Mouse (Mus musculus): ENCODE results near the gene Hist2h2aa2.
A peak's percentile ranks its signal among the peaks of the same experiment; 100 is the strongest.
"Not testable (repeated sequence)": the region's sequence is repeated elsewhere in the genome, so short reads cannot be mapped to it uniquely, and the experiment has no call there.

The Hist2h2aa2 gene

GRCm38 (mm10) chr3:96262216-96262875 lies 22.3 kb upstream of the Hist2h2aa2 start:
- DNase-seq (ENCODE audit: low spot score in 2 of 2): peak in 1 of 2 experiments; percentile 66

GRCm38 (mm10) chr3:96261623-96262022 lies 21.5 kb upstream of the Hist2h2aa2 start:
- DNase-seq (ENCODE audit: low spot score in 2 of 2): no peak

- DNase-seq (ENCODE audit: low spot score in 2 of 2): no peak
Observed at GRCm38 (mm10) chr3:96260220-96260619, 20.1 kb upstream of the Hist2h2aa2 start.

GRCm38 (mm10) chr3:96257190-96257589 lies 17.1 kb upstream of the Hist2h2aa2 start:
- DNase-seq (ENCODE audit: low spot score in 2 of 2): no peak

- DNase-seq (ENCODE audit: low spot score in 2 of 2): no peak
Observed at GRCm38 (mm10) chr3:96255926-96256593, 16.0 kb upstream of the Hist2h2aa2 start.

- DNase-seq (ENCODE audit: low spot score in 2 of 2): peak in 1 of 2 experiments; percentile 27
Observed at GRCm38 (mm10) chr3:96254683-96255355, 14.7 kb upstream of the Hist2h2aa2 start.

- DNase-seq (ENCODE audit: low spot score in 2 of 2): no peak
Observed at GRCm38 (mm10) chr3:96251787-96252186, 11.7 kb upstream of the Hist2h2aa2 start.

- DNase-seq (ENCODE audit: low spot score in 2 of 2): no peak
Observed at GRCm38 (mm10) chr3:96250890-96251289, 10.8 kb upstream of the Hist2h2aa2 start.

- DNase-seq (ENCODE audit: low spot score in 2 of 2): no peak
Observed at GRCm38 (mm10) chr3:96249034-96249345, 8.9 kb upstream of the Hist2h2aa2 start.

- DNase-seq (ENCODE audit: low spot score in 2 of 2): no peak
Observed at GRCm38 (mm10) chr3:96248141-96249033, 8.3 kb upstream of the Hist2h2aa2 start.

GRCm38 (mm10) chr3:96247356-96248140 lies 7.5 kb upstream of the Hist2h2aa2 start:
- DNase-seq (ENCODE audit: low spot score in 2 of 2): no peak

- not testable (repeated sequence) for DNase-seq (ENCODE audit: low spot score in 2 of 2)
Observed at GRCm38 (mm10) chr3:96246427-96246856, 6.4 kb upstream of the Hist2h2aa2 start, which contains the start of gene Hist2h3c1. TSS of gene Hist2h3c1 (plus strand) at chr3:96246685.

- not testable (repeated sequence) for DNase-seq (ENCODE audit: low spot score in 2 of 2)
Observed at GRCm38 (mm10) chr3:96246018-96246417, 5.9 kb upstream of the Hist2h2aa2 start.

GRCm38 (mm10) chr3:96245003-96245886 lies 5.2 kb upstream of the Hist2h2aa2 start, which contains the start of gene Hist2h2aa1:
TSS of gene Hist2h2aa1 (plus strand) at chr3:96245497.
- peak; percentile 54 to 77 for DNase-seq (ENCODE audit: low spot score in 2 of 2)

GRCm38 (mm10) chr3:96243921-96244572 lies 4.0 kb upstream of the Hist2h2aa2 start:
- no peak for DNase-seq (ENCODE audit: low spot score in 2 of 2)

- no peak for DNase-seq (ENCODE audit: low spot score in 2 of 2)
Observed at GRCm38 (mm10) chr3:96240799-96241197, 722 bp upstream of the Hist2h2aa2 start.

GRCm38 (mm10) chr3:96238954-96239793 lies 902 bp downstream of the Hist2h2aa2 start, which contains the start of gene Hist2h3c2:
TSS of gene Hist2h3c2 (minus strand) at chr3:96239127.
- DNase-seq (ENCODE audit: low spot score in 2 of 2): peak in 1 of 2 experiments; percentile 51

- no peak for DNase-seq (ENCODE audit: low spot score in 2 of 2)
Observed at GRCm38 (mm10) chr3:96237904-96238511, 2.1 kb downstream of the Hist2h2aa2 start.

Data from cerebellum, postnatal 4 days (tissue).